Mouse (Mus musculus) G1E (cell line): ENCODE results near the gene Trex1.

Source experiments
- CTCF ChIP-seq: IDR thresholded peaks from 2 replicates; pipeline ENCODE4 v1.5.1; 2012; ENCODE audit warnings: low read depth, low read length, inconsistent platforms, mixed read lengths
- GATA1 ChIP-seq: IDR thresholded peaks from 2 replicates; pipeline ENCODE4 v1.6.1; 2012; ENCODE audit warnings: borderline replicate concordance, low read length, inconsistent platforms, mixed read lengths
- GATA2 ChIP-seq: IDR thresholded peaks from 2 replicates; pipeline ENCODE4 v1.6.1; 2012; ENCODE audit warnings: low read depth, low read length, inconsistent platforms, borderline replicate concordance
- POLR2AphosphoS5 ChIP-seq: IDR thresholded peaks from 2 replicates; pipeline ENCODE4 v1.6.1; 2012; ENCODE audit warnings: low read depth, low read length, inconsistent platforms; ENCODE audit not compliant: insufficient replicate concordance
- TAL1 ChIP-seq: conservative IDR thresholded peaks from 2 replicates; pipeline ENCODE4 v1.6.1; 2012; ENCODE audit warnings: low read depth, low read length, inconsistent platforms, mixed read lengths

DNA sequence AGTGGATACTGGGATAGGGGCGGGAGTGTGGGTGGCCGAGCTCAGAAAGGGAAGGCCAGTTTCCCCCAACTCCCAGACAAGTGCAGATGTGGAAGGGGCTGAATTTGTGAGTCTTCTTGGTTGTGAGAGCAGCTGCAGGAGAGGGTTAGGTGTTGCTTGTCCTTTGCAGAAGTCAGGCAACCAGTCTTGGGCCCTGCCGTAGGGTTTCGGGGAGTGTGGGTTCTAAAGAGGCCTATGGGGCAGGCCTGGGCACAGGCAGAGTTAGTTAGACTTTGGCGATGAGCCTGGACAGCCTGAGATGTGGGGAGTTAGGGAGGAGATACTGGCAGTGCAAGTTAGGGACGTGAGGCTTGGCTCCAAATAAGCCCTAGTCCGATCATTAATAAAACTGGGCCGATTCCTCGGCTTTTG is 36.7 kb upstream of the Trex1 start:
- no peak for TF ChIP-seq CTCF
- no peak for TF ChIP-seq TAL1
- no peak for TF ChIP-seq GATA1
- no peak for TF ChIP-seq POLR2AphosphoS5
- no peak for TF ChIP-seq GATA2
